10 mouse cellular contexts compared by ENCODE assay signal in the genomic region with DNA sequence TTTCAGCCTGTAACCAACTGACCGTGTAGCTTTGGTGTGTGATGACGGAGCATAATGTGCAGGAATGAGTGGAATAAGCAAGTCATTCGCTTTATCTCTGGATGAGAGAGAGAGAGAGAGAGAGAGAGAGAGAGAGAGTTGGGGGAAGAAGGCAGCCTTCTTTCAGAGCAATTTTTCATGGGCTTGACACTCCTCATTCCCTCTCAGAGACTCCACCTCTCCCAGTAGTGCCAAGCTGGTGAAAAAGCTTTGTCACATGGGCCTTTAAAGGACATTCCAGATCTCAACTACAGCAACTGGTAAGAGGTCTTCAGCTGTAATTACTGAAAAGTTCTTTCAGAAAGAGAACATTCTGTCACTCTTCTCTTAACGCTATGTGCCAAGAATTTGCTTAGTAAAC. TPM values are rescaled to one million over a fixed set of nuclear protein-coding genes. Genes with fewer than 3 reads are reported as not detected.
DNase-seq lines count a peak whose midpoint lies in the region; ATAC-seq and TF ChIP-seq lines count a peak whose summit lies in the region.
"Had no signal": no experiment of that assay in that cellular context is flagged by ENCODE, and none has a peak within 500 bp of the region (broad histone marks: within the 10 kb centered on the region; RNA-seq: fewer than 3 reads in every experiment).

No protein-coding gene starts in this region.

- H3K4me3 ChIP-seq in hindbrain, embryonic 14.5 days (replicated peaks; ENCODE audit: low read length) = no peak overlapping the region
- H3K4me3 ChIP-seq in hindbrain, embryonic 11.5 days (ENCODE audit: low read depth, low read length) = no peak overlapping the region
- no peak overlapping the region for H3K4me3 ChIP-seq in cortical plate, adult 2 months (ENCODE audit: insufficient read depth, low read length)
- H3K4me3 ChIP-seq in lung, embryonic 15.5 days = no peak overlapping the region
- no peak overlapping the region for H3K4me3 ChIP-seq in limb, embryonic 10.5 days
- H3K4me3 ChIP-seq: heart, adult 2 months; midbrain, embryonic 13.5 days had no signal

- no peaks in the 10 kb centered on the region for H3K9me3 ChIP-seq in hindbrain, embryonic 14.5 days (ENCODE audit: control insufficient read depth, low read length)
- no peaks in the 10 kb centered on the region for H3K9me3 ChIP-seq in hindbrain, embryonic 11.5 days (ENCODE audit: control insufficient read depth, low read length)
- no peaks in the 10 kb centered on the region for H3K9me3 ChIP-seq in lung, embryonic 15.5 days
- no peaks in the 10 kb centered on the region for H3K9me3 ChIP-seq in limb, embryonic 10.5 days (replicated peaks)
- H3K9me3 ChIP-seq: midbrain, embryonic 13.5 days had no signal

- TF ChIP-seq POLR2A in cortical plate, adult 2 months (IDR thresholded peaks at IDR 0.05; ENCODE audit: extremely low read depth, insufficient read depth, low read length) = no peak

- H3K27ac ChIP-seq in hindbrain, embryonic 14.5 days = no peak overlapping the region
- no peak overlapping the region for H3K27ac ChIP-seq in hindbrain, embryonic 11.5 days (ENCODE audit: low read depth, low read length)
- H3K27ac ChIP-seq in cortical plate, adult 2 months (ENCODE audit: insufficient read depth, low read length) = peak overlapping the region; percentile 69
- peak overlapping the region; percentile 52 for H3K27ac ChIP-seq in lung, embryonic 15.5 days
- H3K27ac ChIP-seq in limb, embryonic 10.5 days = no peak overlapping the region
- H3K27ac ChIP-seq: heart, adult 2 months; midbrain, embryonic 13.5 days had no signal

- H3K9ac ChIP-seq in hindbrain, embryonic 14.5 days = no peak overlapping the region
- H3K9ac ChIP-seq in hindbrain, embryonic 11.5 days (ENCODE audit: low read depth, low read length) = no peak overlapping the region
- no peak overlapping the region for H3K9ac ChIP-seq in lung, embryonic 15.5 days
- H3K9ac ChIP-seq: midbrain, embryonic 13.5 days had no signal

- ATAC-seq in hindbrain, embryonic 14.5 days (ENCODE audit: low FRiP score) = peak; percentile 70; the same call in 1 of the 2 replicates
- no peak for ATAC-seq in hindbrain, embryonic 11.5 days (ENCODE audit: low FRiP score)
- peak; percentile 46; the same call in 1 of the 2 replicates for ATAC-seq in lung, embryonic 15.5 days (ENCODE audit: borderline replicate concordance, extremely low read depth, low FRiP score, low TSS enrichment)
- ATAC-seq: midbrain, embryonic 13.5 days had no signal

- WGBS in hindbrain, embryonic 14.5 days = 77% methylated on average over 4 of the region's 4 CpGs
- WGBS in hindbrain, embryonic 11.5 days = 86% methylated on average over 4 of the region's 4 CpGs
- WGBS in lung, embryonic 15.5 days = 45% methylated on average over 4 of the region's 4 CpGs
- WGBS in limb, embryonic 10.5 days = 89% methylated on average over 4 of the region's 4 CpGs

- DNase-seq in adrenal gland, postnatal 14 days = peak; percentile 37
- DNase-seq in adrenal gland, postnatal 4 days (ENCODE audit: low spot score in 2 of 2) = no peak
- no peak for DNase-seq in hindbrain, embryonic 14.5 days (ENCODE audit: low spot score)
- no peak for DNase-seq in hindbrain, embryonic 11.5 days (ENCODE audit: low spot score)
- no peak for DNase-seq in limb, embryonic 10.5 days (ENCODE audit: low spot score)
- DNase-seq in left cerebral cortex, postnatal 4 days = no peak

- no peak overlapping the region for H3K4me2 ChIP-seq in hindbrain, embryonic 14.5 days (replicated peaks)
- H3K4me2 ChIP-seq in hindbrain, embryonic 11.5 days (replicated peaks; ENCODE audit: low read depth, low read length) = no peak overlapping the region
- no peak overlapping the region for H3K4me2 ChIP-seq in lung, embryonic 15.5 days
- H3K4me2 ChIP-seq: midbrain, embryonic 13.5 days had no signal

- TF ChIP-seq CTCF in cortical plate, adult 2 months (IDR thresholded peaks at IDR 0.05; ENCODE audit: extremely low read depth, insufficient read depth, low read length) = no peak

- no peaks in the 10 kb centered on the region for H3K27me3 ChIP-seq in hindbrain, embryonic 14.5 days (ENCODE audit: control insufficient read depth, insufficient read depth, low read length)
- no peaks in the 10 kb centered on the region for H3K27me3 ChIP-seq in hindbrain, embryonic 11.5 days (ENCODE audit: control insufficient read depth, insufficient read depth, low read length)
- no peaks in the 10 kb centered on the region for H3K27me3 ChIP-seq in lung, embryonic 15.5 days
- H3K27me3 ChIP-seq in limb, embryonic 10.5 days (ENCODE audit: low read depth, poor library complexity, severe bottlenecking) = no peaks in the 10 kb centered on the region
- H3K27me3 ChIP-seq: midbrain, embryonic 13.5 days had no signal

- no peaks in the 10 kb centered on the region for H3K4me1 ChIP-seq in hindbrain, embryonic 14.5 days (replicated peaks; ENCODE audit: control insufficient read depth, insufficient read depth, low read length)
- H3K4me1 ChIP-seq in hindbrain, embryonic 11.5 days (replicated peaks; ENCODE audit: control insufficient read depth, insufficient read depth, low read length) = no peaks in the 10 kb centered on the region
- H3K4me1 ChIP-seq in cortical plate, adult 2 months (ENCODE audit: control insufficient read depth, insufficient read depth, low read length) = no peaks in the 10 kb centered on the region
- H3K4me1 ChIP-seq in lung, embryonic 15.5 days = peaks cover 6% of the 10 kb centered on the region; the same call in 1 of the 2 replicates
- peaks cover 4% of the 10 kb centered on the region; the same call in 1 of the 2 replicates for H3K4me1 ChIP-seq in limb, embryonic 10.5 days
- H3K4me1 ChIP-seq: midbrain, embryonic 13.5 days had no signal

- no peaks in the 10 kb centered on the region for H3K36me3 ChIP-seq in hindbrain, embryonic 14.5 days (replicated peaks; ENCODE audit: control insufficient read depth, insufficient read depth)
- no peaks in the 10 kb centered on the region for H3K36me3 ChIP-seq in hindbrain, embryonic 11.5 days (ENCODE audit: control insufficient read depth, insufficient read depth, low read length)
- no peaks in the 10 kb centered on the region for H3K36me3 ChIP-seq in lung, embryonic 15.5 days
- H3K36me3 ChIP-seq in limb, embryonic 10.5 days = no peaks in the 10 kb centered on the region
- H3K36me3 ChIP-seq: midbrain, embryonic 13.5 days had no signal

- intact Hi-C loops in left cerebral cortex, postnatal 4 days (cut with DNase I) = no loop called here

RNA-seq across cellular contexts. Expression of a gene that starts 18.3 kb away (rescaled TPM):
- 401 and 414 TPM in 2 replicates for total RNA-seq in adrenal gland, postnatal 14 days (2021)
- total RNA-seq in adrenal gland, postnatal 4 days (2021) = 100 to 1,000 TPM; 369 to 400 TPM
- polyA plus RNA-seq in hindbrain, embryonic 14.5 days (2014; fragmentation: Nextera tagmentation; extraction: Ambion mirVana) = 188 and 199 TPM in 2 replicates
- 451 and 491 TPM in 2 replicates for polyA plus RNA-seq in hindbrain, embryonic 11.5 days (2014; fragmentation: Nextera tagmentation; extraction: Ambion mirVana)
- polyA plus RNA-seq in cortical plate, adult 2 months (2012; rRNA removed) = 455 and 511 TPM in 2 replicates
- 529 TPM in 2 replicates for polyA plus RNA-seq in lung, embryonic 15.5 days (2015; fragmentation: Nextera tagmentation; extraction: Ambion mirVana)
- polyA plus RNA-seq in limb, embryonic 10.5 days (2016; fragmentation: Nextera tagmentation; extraction: Ambion mirVana) = 799 and 1,001 TPM in 2 replicates
- 100 to 1,000 TPM in 1 of 2 experiments, 10 to 100 TPM in 1; 97.9 to 112 TPM for total RNA-seq in left cerebral cortex, postnatal 4 days (2021)

Comparison
In these comparisons a context has a peak if more than half of its experiments do, and no peak if none do; other contexts are left out.
1. H3K27ac ChIP-seq: peak in cortical plate, adult 2 months (single experiment) and lung, embryonic 15.5 days (single experiment); none in hindbrain, embryonic 14.5 days (single experiment), hindbrain, embryonic 11.5 days (single experiment) and limb, embryonic 10.5 days (single experiment).